Mouse (Mus musculus) hindlimb bud, embryonic 11.5 days (tissue): ENCODE data around the gene Bid.

ENCODE experiments used
- DNase-seq: peaks from one replicate; pipeline ENCODE4 v3.0.0-alpha.2; 2012; ENCODE audit warnings: low read depth, low spot score; ENCODE audit errors: extremely low spot score

Gene Bid

DNA sequence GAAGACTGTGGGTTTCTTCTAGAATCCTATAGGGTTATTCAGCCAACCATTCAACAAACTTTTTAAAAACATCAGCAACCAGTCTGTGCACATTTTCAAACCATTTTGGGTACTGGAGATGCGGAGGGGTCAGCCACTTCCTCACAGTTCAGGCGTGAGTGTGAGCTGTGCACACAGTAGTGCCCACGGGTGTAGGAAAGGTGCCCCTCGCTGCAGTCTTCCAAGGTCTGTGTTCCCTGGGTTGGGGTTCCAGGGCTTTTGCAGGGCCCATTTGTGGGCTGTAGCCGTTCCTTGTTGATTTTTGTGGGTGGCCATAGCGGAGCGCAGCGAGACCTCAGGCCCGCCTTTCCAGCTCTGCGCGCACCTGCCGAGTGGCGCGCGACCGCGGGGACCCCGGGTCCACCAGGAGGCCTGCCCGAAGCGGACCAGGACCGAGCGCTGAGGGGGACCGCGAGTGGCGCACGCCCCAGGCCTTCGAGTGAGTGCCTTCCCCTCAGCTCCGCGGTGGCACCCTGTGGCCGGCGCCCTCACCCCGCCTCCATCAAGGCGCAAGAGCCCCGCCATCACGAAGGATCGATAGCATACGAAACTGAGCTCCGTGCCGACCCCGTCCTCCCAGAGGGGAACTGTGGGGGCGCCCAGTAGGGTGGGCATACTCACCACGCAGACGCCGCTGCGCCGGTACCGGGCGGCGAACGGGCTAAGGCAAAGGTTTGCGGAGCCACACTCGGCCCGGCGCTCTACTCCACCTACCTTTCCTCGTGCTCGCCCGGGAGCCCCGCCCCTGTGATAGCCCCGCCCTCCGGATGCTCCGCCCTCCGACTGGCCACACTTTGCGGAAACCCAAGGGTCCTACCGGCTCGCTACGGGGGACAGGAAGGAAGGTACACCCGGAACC, at the start of gene Bid:
Gene Bid, minus strand, starts transcription at position 780 of the 898 bp plus-strand sequence.
- peak; percentile 24 for DNase-seq

- no peak for DNase-seq
Observed at GRCm38 (mm10) chr6:120965814-120966213, 49.2 kb upstream of the Bid start.

DNA sequence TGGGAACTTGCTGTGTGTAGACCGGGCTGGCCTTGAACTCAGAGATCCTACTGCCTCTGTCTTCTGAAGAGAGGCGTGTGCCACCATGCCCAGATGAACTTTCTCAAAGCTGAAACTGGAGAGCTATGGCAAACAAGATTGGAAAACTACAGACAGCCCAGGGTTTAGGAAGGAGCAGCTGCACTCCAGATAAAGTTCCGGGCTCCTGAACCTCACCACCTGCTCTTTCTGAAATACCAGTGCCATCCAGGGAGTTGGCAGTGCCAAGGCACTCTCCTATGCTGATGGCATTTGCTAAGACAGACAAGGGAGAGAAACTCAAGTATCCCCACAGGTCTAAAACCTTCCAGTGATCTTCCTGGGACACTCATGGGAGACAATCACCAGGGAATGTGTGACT, 47.5 kb upstream of the Bid start:
- DNase-seq: no peak

GRCm38 (mm10) chr6:120960338-120961030, 43.8 kb upstream of the Bid start:
- no peak for DNase-seq

- DNase-seq: no peak
Observed at GRCm38 (mm10) chr6:120957331-120957730, 40.7 kb upstream of the Bid start.

DNA sequence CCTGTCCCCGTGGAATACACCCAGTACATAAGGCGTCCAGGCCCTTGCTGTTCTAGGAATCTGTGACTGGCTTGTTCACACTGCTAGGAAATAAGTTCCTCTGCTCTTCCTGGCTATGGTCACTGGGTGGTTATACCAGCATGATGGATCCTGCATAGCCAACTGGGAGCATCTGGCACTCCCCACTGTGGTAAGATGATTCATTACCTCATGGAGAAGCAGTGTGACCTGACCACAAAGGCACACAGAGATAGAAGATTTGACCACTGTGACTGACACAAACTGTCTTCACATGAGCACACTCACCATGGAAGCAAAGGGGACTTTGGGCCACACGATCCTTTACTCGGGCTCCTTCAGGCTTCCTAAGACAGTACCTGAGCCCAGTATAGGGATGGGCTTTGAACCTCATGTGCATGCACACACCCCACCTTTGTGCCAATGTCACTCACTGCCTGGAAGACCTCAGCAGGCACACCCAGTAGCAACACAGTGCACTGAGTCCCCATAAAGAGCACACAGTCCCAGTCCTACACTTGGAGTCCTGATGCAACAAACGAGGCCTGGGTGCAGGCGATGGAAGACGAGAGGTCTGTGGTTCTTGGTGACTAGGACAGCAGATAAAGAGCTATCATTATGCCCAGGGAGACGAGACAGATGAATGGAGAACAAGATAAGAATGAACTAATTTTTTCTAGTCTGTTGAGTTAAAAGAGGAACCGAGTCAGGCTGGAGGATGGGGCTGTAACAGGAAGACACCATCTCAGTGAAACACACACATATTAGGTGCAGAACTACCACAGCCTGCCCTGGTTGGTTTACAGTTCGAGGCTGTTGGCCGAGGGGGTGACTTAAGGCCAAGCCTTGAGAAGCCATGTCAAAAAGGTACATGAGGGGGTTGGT, 39.9 kb upstream of the Bid start:
- DNase-seq: no peak

DNA sequence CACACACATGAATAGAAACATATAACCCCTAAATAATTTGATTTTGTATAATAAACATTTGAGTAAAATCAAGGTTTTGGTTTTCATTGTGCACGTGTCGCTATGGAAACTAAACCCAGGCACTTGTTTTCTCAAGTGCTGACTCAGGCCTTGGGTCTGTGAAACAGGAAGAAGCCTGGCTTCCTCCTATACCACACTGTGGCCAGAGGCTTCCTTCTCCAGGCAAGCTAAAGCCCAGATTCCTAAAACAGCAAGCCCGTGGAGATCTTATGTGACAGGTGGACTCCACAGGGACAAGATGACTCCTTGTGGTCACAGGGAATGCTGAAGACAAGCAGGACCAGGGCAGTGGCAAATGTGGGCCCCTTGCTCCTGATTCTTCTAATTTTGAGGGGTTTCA, 38.6 kb upstream of the Bid start:
- no peak for DNase-seq

DNA sequence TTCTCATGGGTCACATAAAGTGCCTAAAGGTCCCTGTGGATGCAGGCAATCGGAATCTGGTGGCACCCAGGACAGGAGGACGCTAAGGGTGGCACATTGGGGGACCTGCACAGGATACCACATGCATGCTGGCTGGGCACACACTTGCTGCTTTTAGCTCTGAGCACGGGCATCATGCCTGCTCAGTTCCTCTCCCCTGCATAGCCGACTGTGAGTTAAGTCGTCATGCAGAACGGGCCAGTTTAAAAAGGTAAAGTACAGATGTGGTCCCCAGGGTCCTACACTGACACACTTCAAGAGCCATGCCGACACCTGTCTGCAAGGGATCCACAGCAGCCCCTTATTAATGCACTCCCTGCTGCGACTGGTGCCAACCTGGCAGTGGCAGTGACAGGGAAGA, 37.6 kb upstream of the Bid start:
- no peak for DNase-seq

- no peak for DNase-seq
Observed at GRCm38 (mm10) chr6:120952475-120952874, 35.8 kb upstream of the Bid start.

DNA sequence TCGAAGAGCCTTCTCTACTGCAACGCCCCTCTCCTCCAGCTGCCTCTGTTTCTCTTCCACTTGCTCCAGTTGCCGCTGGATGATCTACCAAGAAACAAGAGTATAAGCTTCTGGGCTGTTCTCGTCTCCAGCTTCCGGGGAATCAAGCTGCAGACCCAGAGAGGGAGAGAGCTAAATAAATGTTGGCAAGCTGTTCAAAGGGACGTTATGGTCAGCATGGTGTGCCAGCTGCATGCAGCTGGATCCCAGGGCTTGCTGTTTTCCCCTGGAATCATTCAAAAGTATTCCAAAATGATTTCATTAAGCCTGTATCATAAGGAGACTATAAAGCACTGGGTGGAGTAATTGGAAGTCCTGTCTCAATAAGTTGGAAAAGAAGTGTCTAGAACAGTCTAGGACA, 34.7 kb upstream of the Bid start:
- DNase-seq: no peak

- no peak for DNase-seq
Observed at GRCm38 (mm10) chr6:120945510-120945909, 28.9 kb upstream of the Bid start.

DNA sequence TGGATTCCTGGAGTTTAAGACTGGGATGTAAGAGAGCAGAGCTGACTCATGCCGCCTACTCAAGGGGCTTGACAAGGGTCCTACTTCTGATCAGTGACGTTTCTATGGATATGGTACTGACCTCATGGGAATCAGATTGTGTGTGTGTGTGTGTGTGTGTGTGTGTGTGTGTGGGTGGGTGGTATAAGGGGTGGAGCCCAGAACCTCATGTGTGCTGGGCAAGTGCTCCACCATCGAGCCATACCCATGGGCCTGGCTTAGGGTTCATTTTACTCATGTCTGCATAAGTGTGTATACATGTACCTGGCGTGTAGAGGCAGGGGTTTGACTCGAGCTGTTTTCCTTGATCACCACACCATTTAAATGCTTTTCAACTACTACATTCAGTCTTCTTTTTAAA, 27.3 kb upstream of the Bid start:
- no peak for DNase-seq

GRCm38 (mm10) chr6:120943551-120943950, 26.9 kb upstream of the Bid start:
- no peak for DNase-seq

- DNase-seq: no peak
Observed at GRCm38 (mm10) chr6:120943079-120943478, 26.4 kb upstream of the Bid start.

DNA sequence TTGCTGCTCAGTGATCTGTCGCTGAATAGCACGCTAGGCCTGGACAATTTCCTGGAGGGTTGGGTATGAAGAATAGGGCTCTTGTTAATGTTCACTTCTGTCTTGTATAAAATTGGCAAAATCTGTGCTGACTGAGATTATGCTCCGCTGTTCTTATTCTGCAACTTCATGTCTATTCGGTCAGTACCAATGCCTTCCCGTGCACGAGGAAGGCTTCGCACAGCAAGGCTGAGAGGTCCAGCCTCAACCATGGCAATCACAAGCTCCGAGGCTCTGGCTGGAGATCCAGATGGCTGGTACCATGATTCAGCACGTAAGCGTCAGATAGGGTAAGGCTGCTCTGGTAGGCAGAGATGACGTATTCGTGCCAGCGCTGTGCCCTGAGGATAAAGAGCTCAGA, 24.9 kb upstream of the Bid start:
- no peak for DNase-seq

DNA sequence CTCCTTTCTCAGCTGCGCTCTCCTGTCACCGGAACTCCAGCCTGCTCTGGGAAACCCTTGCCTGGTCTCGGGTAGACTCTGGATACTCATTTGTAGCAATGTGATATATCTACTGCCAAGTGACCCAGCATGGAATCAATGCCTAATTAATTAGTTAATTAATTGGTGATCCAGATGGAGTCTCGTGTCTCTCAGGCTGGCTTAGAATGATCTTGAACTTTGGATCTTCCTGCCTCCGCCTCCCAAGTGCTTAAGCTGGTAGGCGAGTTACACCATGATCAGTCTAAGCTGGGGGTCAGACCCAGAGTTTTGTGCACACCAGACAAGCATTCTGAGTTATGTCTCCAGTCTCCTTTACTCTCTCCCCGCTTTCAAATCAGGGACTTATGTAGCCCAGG, 24.4 kb upstream of the Bid start:
- no peak for DNase-seq

DNA sequence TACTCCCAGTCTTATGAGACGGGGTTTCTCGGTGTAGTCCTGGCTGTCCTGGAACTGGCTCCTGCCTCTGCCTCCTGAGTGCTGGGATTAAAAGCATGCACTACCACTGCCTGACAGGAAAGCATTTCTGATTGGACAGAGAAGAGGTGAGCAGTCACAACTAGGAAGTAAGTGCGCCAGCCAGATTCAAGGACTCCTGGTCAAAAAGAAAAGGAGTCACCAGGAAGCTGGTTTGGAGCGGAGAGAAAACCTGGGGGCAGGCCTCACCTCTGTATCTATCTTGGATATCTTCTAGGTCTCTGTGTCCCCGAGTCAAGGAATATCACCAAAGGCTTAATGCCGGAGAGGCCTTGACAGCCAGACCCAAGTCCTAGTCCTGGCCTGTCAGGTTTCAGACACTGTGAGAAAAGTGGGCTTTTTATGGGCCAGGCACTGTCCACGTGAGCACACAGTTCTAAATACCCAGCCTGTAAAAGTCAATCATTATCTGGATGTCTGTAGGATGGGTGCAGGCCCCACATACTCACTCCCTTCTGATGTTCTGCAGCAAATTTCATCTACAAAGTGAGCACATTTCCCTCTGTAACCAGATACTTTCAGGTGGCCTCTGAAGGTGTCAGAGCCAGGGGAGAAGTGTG, 23.9 kb upstream of the Bid start:
- no peak for DNase-seq

- DNase-seq: no peak
Observed at GRCm38 (mm10) chr6:120939783-120940182, 23.1 kb upstream of the Bid start.

DNA sequence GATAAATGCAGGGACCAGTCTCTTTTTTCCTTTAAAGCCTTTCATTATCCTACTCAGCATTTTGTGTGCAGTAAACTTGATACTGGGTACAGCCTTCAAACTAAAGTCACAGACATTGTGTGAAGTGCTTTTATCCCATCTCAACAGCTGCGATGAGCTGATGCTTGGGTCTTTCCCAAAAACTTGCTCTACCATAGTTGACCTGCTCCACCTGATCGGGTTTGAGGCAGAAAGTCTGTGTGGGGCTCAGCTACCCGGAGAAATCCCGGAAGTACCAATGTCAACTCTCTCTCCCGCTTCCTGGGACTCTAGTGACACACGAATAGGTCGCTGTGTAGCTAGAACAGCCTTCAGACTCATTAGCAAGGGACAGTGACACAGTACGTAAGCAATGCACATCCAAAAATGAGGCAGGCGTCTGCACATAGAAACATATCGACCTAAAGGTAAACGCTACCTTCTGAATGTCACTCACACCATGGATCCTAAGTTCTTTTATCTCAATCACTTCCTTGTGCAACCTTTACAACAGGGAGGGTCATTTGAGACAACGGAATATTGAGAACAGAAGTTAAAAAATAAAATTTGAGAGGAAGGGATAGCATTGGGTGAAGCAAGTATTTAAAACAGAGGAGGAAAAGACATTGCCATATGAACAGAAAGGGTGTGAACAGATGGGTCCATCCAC, 22.3 kb upstream of the Bid start:
- no peak for DNase-seq

DNA sequence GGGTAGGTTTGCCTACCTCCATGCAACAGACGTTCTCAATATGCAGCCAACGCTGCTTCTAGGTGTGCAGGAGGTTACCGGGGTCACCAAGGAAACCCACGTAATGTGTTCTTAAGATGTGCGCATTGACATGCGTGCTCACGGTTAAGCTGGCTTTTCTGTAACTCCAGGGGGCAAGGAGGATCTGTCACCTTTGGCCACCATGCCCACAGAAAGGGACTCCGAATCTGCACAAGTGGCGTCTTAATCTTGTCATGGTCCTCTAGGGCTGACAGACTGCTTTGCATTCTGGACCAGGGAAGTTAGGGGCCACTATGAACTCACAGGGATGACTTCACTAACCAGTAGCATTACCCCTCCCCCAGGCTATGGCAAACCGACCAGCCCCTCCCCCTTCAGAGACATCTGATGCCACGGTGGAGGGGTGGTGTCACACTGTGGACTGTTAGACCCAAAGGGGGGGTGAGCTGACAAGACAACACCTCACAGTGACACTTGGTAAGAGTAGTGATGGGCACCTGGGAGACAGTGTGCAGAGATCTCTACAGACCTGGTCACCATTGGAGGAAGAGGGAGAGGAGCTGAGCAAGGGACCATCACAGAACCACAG, 21.5 kb upstream of the Bid start:
- no peak for DNase-seq
